8 mouse cellular contexts compared by ENCODE assay signal in genomic region chr3:95315094-95315843, GRCm38 (mm10). TPM values are rescaled to one million over a fixed set of nuclear protein-coding genes. Genes with fewer than 3 reads are reported as not detected.
DNase-seq lines count a peak whose midpoint lies in the region; ATAC-seq lines count a peak whose summit lies in the region.

No protein-coding gene starts in this region.

- no peaks in the 10 kb centered on the region for H3K9me3 ChIP-seq in hindbrain, embryonic 13.5 days
- no peaks in the 10 kb centered on the region for H3K9me3 ChIP-seq in megakaryocyte, embryonic 14.5 days

- peak overlapping the region; percentile 97 for H3K9ac ChIP-seq in hindbrain, embryonic 13.5 days

- peak overlapping the region; percentile 79 for H3K4me2 ChIP-seq in hindbrain, embryonic 13.5 days

- DNase-seq in NIH3T3 (ENCODE audit: low read depth) = peak; percentile 95
- DNase-seq in cerebellum, adult 9-11 months = peak; percentile 73
- DNase-seq in frontal cortex, postnatal 14 days (ENCODE audit: low spot score in 2 of 2) = peak; percentile 57 to 62
- peak; percentile 52 to 53 for DNase-seq in left cerebral cortex, adult 8-10 months (ENCODE audit: low spot score in 2 of 2)
- DNase-seq in right cerebral cortex, adult 2 months (ENCODE audit: low spot score in 2 of 2) = peak; percentile 54 to 71
- DNase-seq in urinary bladder, postnatal 10 days (ENCODE audit: low spot score) = peak; percentile 85

- H3K4me3 ChIP-seq in hindbrain, embryonic 13.5 days = peak overlapping the region; percentile 86
- H3K4me3 ChIP-seq in megakaryocyte, embryonic 14.5 days (replicated peaks) = peak overlapping the region; percentile 96

- peaks cover 3% of the 10 kb centered on the region for H3K36me3 ChIP-seq in hindbrain, embryonic 13.5 days
- H3K36me3 ChIP-seq in megakaryocyte, embryonic 14.5 days (replicated peaks; ENCODE audit: low read length) = peaks cover 31% of the 10 kb centered on the region

- ATAC-seq in hindbrain, embryonic 13.5 days (ENCODE audit: low FRiP score) = peak; percentile 92

- H3K27ac ChIP-seq in hindbrain, embryonic 13.5 days = peak overlapping the region; percentile 93

- no peaks in the 10 kb centered on the region for H3K27me3 ChIP-seq in hindbrain, embryonic 13.5 days
- no peaks in the 10 kb centered on the region for H3K27me3 ChIP-seq in megakaryocyte, embryonic 14.5 days (replicated peaks)

- under 1% methylated on average over 62 of the region's 71 CpGs for WGBS in hindbrain, embryonic 13.5 days

- peaks cover 42% of the 10 kb centered on the region for H3K4me1 ChIP-seq in hindbrain, embryonic 13.5 days (replicated peaks)
- H3K4me1 ChIP-seq in megakaryocyte, embryonic 14.5 days = peaks cover 81% of the 10 kb centered on the region

RNA-seq across cellular contexts. Expression of gene Cers2, which starts 0.7 kb away (rescaled TPM):
- polyA plus RNA-seq in hindbrain, embryonic 13.5 days (2015; fragmentation: Nextera tagmentation; extraction: Ambion mirVana) = 91.8 and 93.7 TPM in 2 replicates
- total RNA-seq in left cerebral cortex, adult 8-10 months (2022) = 10 to 100 TPM; 51.9 to 63.7 (median 56.1) TPM
- polyA plus RNA-seq in megakaryocyte, embryonic 14.5 days (2012; ENCODE audit: insufficient read depth, low replicate concordance) = 36.9 and 124 TPM in 2 replicates

RNA-seq across cellular contexts. Expression of gene Anxa9, which starts 8.3 kb away (rescaled TPM):
- polyA plus RNA-seq in hindbrain, embryonic 13.5 days (2015; fragmentation: Nextera tagmentation; extraction: Ambion mirVana) = 0.31 and 0.38 TPM in 2 replicates
- total RNA-seq in left cerebral cortex, adult 8-10 months (2022) = 1 to 10 TPM in 2 of 4 experiments, under 1 TPM in 2; 0.33 to 1.6 (median 0.93) TPM
- polyA plus RNA-seq in megakaryocyte, embryonic 14.5 days (2012; ENCODE audit: insufficient read depth, low replicate concordance) = 0.66 TPM in 1 of 2 replicates, not detected in the other

RNA-seq across cellular contexts. Expression of gene Prune1, which starts 33.4 kb away (rescaled TPM):
- polyA plus RNA-seq in hindbrain, embryonic 13.5 days (2015; fragmentation: Nextera tagmentation; extraction: Ambion mirVana) = 50.3 and 51.8 TPM in 2 replicates
- 10 to 100 TPM; 24.0 to 27.2 (median 25.2) TPM for total RNA-seq in left cerebral cortex, adult 8-10 months (2022)
- 5.2 and 6.0 TPM in 2 replicates for polyA plus RNA-seq in megakaryocyte, embryonic 14.5 days (2012; ENCODE audit: insufficient read depth, low replicate concordance)

RNA-seq across cellular contexts. Expression of gene Mindy1, which starts 34.1 kb away (rescaled TPM):
- polyA plus RNA-seq in hindbrain, embryonic 13.5 days (2015; fragmentation: Nextera tagmentation; extraction: Ambion mirVana) = 42.2 and 43.0 TPM in 2 replicates
- total RNA-seq in left cerebral cortex, adult 8-10 months (2022) = 10 to 100 TPM; 20.7 to 24.3 (median 22.4) TPM
- 517 and 1,363 TPM in 2 replicates for polyA plus RNA-seq in megakaryocyte, embryonic 14.5 days (2012; ENCODE audit: insufficient read depth, low replicate concordance)

RNA-seq across cellular contexts. Expression of gene Setdb1, which starts 41.7 kb away (rescaled TPM):
- 45.6 and 46.2 TPM in 2 replicates for polyA plus RNA-seq in hindbrain, embryonic 13.5 days (2015; fragmentation: Nextera tagmentation; extraction: Ambion mirVana)
- total RNA-seq in left cerebral cortex, adult 8-10 months (2022) = 10 to 100 TPM; 31.6 to 36.9 (median 34.8) TPM
- polyA plus RNA-seq in megakaryocyte, embryonic 14.5 days (2012; ENCODE audit: insufficient read depth, low replicate concordance) = 2.3 and 6.3 TPM in 2 replicates

Comparison
In these comparisons a context has a peak if more than half of its experiments do, and no peak if none do; other contexts are left out.
1. Peak in every context shown above with its lines: DNase-seq, ATAC-seq, H3K4me3 ChIP-seq and H3K27ac ChIP-seq.